Mouse (Mus musculus): ENCODE measurements at regions not wholly inside any gene's neighbourhood (a gene's known extent, or its start where the extent isn't known, plus 50 kb on each side); places are given as distances from the start of the nearest gene placed in this dataset.

- Histone ChIP-seq H3K4me1 (ENCODE audit: control insufficient read depth in 1 of 2, insufficient read depth in 2 of 2, low read length in 2 of 2) (no peaks in the 10 kb centered on the region), H3K36me3 (ENCODE audit: control insufficient read depth in 1 of 2, insufficient read depth in 2 of 2, low read length in 2 of 2) (no peaks in the 10 kb centered on the region), H3K27ac (ENCODE audit: control insufficient read depth, low read depth, low read length) (no peak overlapping the region), H3K9me3 (replicated peaks; ENCODE audit: insufficient read depth, low read length) (no peaks in the 10 kb centered on the region), H3K79me2 (ENCODE audit: control insufficient read depth, insufficient read depth, low read length, poor library complexity) (no peaks in the 10 kb centered on the region), H3K9ac (ENCODE audit: control insufficient read depth, low read depth, low read length, poor library complexity, severe bottlenecking) (no peak overlapping the region), H3K27me3 (ENCODE audit: control insufficient read depth in 1 of 2, insufficient read depth in 2 of 2, low read length in 2 of 2) (no peaks in the 10 kb centered on the region), H3K4me3 (ENCODE audit: control insufficient read depth in 1 of 2, insufficient read depth in 1 of 2, low read depth in 2 of 2, low read length in 2 of 2) (no peak overlapping the region)
- no peak for TF ChIP-seq POLR2A (IDR thresholded peaks at IDR 0.05; ENCODE audit: control insufficient read depth in 1 of 2, insufficient read depth in 1 of 2, low read depth in 1 of 2, low read length in 2 of 2, poor library complexity in 1 of 2)
- no peak for TF ChIP-seq MAFK (IDR thresholded peaks at IDR 0.05; ENCODE audit: borderline replicate concordance, low read depth, low read length)
- TF ChIP-seq EP300 (IDR thresholded peaks at IDR 0.05; ENCODE audit: low read depth in 1 of 2, low read length in 2 of 2), result no peak
- no peak for TF ChIP-seq TAL1 (IDR thresholded peaks at IDR 0.05; ENCODE audit: low read length)
- no peak for TF ChIP-seq KAT2A (conservative IDR thresholded peaks at IDR 0.05; ENCODE audit: low read depth, low read length)
- no peak for TF ChIP-seq ETS1 (IDR thresholded peaks at IDR 0.05; ENCODE audit: low read depth, low read length)
- DNase-seq (ENCODE audit: low read depth, low spot score), result no peak
These were observed 416.4 kb downstream of the Efnb2 start for GRCm38 (mm10) chr8:8244599-8244998.

- Histone ChIP-seq H3K4me3 (ENCODE audit: control insufficient read depth in 1 of 2, insufficient read depth in 1 of 2, low read depth in 2 of 2, low read length in 2 of 2) (no peak overlapping the region), H3K36me3 (ENCODE audit: control insufficient read depth in 1 of 2, insufficient read depth in 2 of 2, low read length in 2 of 2) (no peaks in the 10 kb centered on the region), H3K4me1 (ENCODE audit: control insufficient read depth in 1 of 2, insufficient read depth in 2 of 2, low read length in 2 of 2) (no peaks in the 10 kb centered on the region), H3K27ac (ENCODE audit: control insufficient read depth, low read depth, low read length) (no peak overlapping the region), H3K9ac (ENCODE audit: control insufficient read depth, low read depth, low read length, poor library complexity, severe bottlenecking) (no peak overlapping the region), H3K27me3 (ENCODE audit: control insufficient read depth in 1 of 2, insufficient read depth in 2 of 2, low read length in 2 of 2) (no peaks in the 10 kb centered on the region), H3K79me2 (ENCODE audit: control insufficient read depth, insufficient read depth, low read length, poor library complexity) (no peaks in the 10 kb centered on the region), H3K9me3 (replicated peaks; ENCODE audit: insufficient read depth, low read length) (no peaks in the 10 kb centered on the region)
- no peak for DNase-seq (ENCODE audit: low read depth, low spot score)
- no peak for TF ChIP-seq RAD21 (IDR thresholded peaks at IDR 0.05; ENCODE audit: low read depth, low read length)
- TF ChIP-seq GABPA (IDR thresholded peaks at IDR 0.05; ENCODE audit: low read depth, low read length), result no peak
- TF ChIP-seq KAT2A (conservative IDR thresholded peaks at IDR 0.05; ENCODE audit: low read depth, low read length), result no peak
- no peak for TF ChIP-seq MAFK (IDR thresholded peaks at IDR 0.05; ENCODE audit: borderline replicate concordance, low read depth, low read length)
- no peak for TF ChIP-seq UBTF (IDR thresholded peaks at IDR 0.05; ENCODE audit: borderline replicate concordance, insufficient read depth, low read depth, low read length)
- no peak for TF ChIP-seq ZMIZ1 (IDR thresholded peaks at IDR 0.05; ENCODE audit: low read depth, low read length)
- no peak for TF ChIP-seq HCFC1 (IDR thresholded peaks at IDR 0.05; ENCODE audit: low read depth, low read length)
- TF ChIP-seq USF1 (IDR thresholded peaks at IDR 0.05; ENCODE audit: low read depth, low read length), result no peak
- TF ChIP-seq MYC (IDR thresholded peaks at IDR 0.05; ENCODE audit: low read depth, low read length), result no peak
- no peak for TF ChIP-seq POLR2A (IDR thresholded peaks at IDR 0.05; ENCODE audit: control insufficient read depth in 1 of 2, insufficient read depth in 1 of 2, low read depth in 1 of 2, low read length in 2 of 2, poor library complexity in 1 of 2)
These were observed 419.1 kb downstream of the Efnb2 start for GRCm38 (mm10) chr8:8241755-8242501.
